17 mouse cellular contexts compared by ENCODE assay signal in genomic region chr15:11952159-11952558, GRCm38 (mm10).
"Had no signal": no experiment of that assay in that cellular context is flagged by ENCODE, and none has a peak within 500 bp of the region (broad histone marks: within the 10 kb centered on the region; RNA-seq: fewer than 3 reads in every experiment).

No protein-coding gene starts in this region.

- ATAC-seq: hindbrain, embryonic 16.5 days; intestine, embryonic 15.5 days; intestine, postnatal 0 days had no signal

- DNase-seq: gastrocnemius, adult 2 months; gastrocnemius, postnatal 10 days; gastrocnemius, postnatal 25 days; heart, adult 18-20 months; heart, postnatal 10 days; heart, postnatal 4 days; kidney, adult 18-20 months; kidney, adult 8-10 months; kidney, postnatal 10 days; kidney, postnatal 36 days; layer of hippocampus, adult 9-11 months; layer of hippocampus, postnatal 36 days; liver; liver, embryonic 13.5 days had no signal
